Mouse (Mus musculus) cerebellum, adult 11-12 months (tissue): ENCODE measurements around the gene Supt7l.
"Not testable (repeated sequence)": the region's sequence is repeated elsewhere in the genome, so short reads cannot be mapped to it uniquely, and the experiment has no call there.

ENCODE experiments used
- DNase-seq: peaks from one replicate; pipeline ENCODE4 v3.0.0; 2022

The Supt7l gene

DNA sequence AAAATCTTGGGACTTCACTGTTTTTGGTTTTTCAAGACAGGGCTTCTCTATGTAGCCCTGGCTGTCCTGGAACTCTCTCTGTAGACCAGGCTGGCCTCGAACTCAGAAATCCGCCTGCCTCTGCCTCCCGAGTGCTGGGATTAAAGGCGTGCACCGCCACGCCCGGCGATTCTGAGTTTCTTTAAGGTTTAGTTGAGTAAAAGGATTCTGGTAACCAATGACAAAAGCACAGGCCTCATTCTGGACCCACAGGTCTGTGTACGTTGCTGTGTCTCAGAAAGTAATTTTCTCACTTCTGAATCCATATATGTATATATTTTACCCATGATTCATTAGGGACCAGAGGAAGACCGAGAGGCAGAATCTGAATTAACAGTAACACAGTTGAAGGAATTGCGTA lies at the start of gene Supt7l:
Gene Supt7l (minus strand): TSS at position 101 of the 400 bp plus-strand sequence.
- not testable (repeated sequence) for DNase-seq

DNA sequence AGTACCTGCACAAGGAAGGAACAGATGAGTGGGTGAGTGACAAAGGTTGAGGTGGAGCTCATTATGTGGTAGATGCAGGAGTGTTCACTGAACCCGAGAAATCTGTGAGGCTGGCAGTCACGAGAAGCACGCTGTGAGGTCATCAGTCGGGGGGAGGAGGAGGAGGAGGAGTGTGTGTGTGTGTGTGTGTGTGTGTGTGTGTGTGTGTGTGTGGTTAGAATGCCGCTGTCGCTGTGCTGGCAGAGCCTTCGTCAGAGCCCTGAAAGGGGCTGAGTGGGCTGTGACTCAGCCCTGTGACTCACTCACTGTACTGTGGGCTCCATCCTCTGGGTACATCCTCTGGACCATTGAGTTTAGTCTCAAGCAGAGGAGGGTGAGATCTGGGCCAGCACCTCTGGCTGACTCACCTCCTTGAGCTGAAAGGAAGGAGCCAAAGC lies 49.0 kb upstream of the Supt7l start:
- DNase-seq = no peak

DNA sequence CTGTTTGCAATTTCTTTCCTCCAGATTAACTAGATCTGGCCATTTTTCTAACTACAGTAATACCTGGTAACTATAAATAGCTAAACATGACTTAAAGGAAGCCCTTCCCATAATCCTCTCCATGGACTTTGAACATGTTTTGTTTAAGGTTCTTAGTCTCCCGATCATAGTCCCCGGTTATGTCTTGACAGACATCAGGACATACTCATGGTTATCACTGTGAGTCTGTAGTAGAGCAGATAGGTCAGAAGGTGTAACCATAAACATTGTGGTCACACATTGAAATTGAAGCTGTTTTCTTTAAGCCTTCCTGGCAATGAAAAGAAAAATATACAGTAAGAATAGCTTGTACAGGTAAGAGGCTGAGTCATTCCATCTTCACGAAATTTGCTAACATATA lies 46.1 kb upstream of the Supt7l start:
- DNase-seq = no peak

DNA sequence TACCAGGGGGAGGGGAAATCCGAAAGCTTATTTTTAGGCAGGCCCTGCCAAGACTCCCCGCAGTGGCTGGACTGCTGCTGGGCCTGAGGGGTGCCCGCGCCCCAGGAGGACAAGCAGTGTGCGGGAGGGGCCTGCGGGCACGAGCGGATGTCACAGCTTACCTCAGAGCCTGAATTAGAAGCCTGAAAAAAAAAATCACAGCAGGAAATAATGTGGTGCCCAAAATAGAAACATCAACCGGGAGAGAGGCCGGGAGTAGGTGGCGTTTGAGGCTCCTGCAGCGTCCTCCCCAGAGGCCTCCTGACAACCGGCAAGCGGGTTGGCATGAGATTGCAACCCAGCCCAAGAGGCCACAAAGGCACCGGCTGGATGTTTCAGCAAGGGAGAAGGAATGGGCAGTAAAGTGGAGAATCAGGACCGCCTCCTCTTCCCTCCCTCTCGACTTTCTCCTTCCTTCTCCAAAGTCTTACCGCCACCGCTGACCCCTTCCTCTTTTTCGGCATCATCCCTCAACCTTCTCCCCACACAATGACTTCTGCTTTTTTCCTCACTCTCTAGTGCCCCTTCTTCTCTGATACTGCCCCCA lies 43.5 kb upstream of the Supt7l start:
- peak; percentile 27 for DNase-seq

DNA sequence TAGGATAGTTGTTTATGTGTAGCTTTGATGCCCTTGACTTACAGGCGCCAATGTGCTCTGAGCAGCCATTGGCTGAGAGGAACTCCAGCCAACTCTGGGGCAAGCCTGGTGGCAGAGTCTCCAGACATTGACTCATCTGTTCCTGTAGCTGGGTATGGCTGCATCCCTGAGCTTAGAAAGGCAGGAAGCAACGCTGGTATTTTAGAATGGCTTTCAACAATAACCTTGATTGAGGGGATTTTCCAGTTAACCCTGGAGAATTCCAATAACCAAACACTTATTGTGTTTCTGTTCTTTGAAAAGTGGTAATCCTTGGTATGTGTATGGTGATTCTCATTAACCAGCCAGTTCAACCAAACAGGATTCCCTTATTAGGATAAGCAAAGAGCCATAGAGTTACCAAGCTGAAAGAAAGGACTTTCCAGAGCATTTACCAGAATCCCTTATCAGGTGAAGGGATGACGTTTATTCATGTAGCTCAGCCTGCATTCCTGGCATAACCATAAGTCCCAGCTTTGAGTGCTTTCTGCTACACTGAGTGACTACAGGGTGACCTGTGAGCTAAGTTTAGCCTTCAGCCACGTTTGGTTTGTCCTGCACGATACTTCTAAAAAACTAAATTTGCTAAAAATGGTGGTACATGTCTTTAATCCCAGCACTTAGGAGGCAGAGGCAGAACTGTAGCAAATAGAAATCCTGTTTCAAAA lies 40.5 kb upstream of the Supt7l start:
- no peak for DNase-seq

DNA sequence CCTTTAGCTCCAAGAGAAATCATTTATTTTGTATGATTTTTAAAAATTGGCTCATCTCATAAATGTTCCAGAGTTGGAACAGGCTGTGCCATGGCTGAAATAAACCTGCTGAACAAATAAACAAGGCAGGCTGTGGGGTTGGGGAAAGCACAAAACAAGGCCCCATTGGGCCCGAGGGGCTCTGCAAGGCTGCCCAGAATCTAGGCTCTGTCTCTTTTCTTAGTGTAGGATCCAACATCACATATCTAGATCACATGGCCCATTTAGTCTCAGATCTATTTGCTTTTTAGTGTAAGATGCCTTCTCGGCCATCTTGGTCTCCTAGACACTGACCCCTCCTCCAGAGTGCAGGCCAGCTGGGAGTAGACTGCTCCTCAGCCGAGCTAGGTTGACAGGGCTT lies 38.9 kb upstream of the Supt7l start:
- no peak for DNase-seq

DNA sequence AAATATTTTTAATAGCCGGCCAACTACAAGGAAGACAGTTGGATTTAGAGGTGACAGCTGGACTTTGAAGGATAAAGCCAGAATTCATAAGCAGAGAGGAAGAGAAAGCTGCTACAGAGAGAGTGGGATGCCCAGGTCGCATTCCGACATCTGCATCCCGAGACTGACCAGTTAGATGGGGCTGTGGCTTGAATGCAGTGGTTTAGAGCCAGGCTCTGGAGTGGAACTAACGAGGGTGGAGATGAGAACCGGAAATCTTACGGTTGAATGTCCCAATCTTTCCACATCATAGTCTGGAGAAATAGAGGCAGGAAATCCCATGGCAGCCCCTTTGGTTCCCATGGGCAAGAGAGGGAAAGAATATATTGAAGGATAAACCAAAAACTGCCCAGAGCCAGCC lies 38.4 kb upstream of the Supt7l start:
- DNase-seq = no peak

DNA sequence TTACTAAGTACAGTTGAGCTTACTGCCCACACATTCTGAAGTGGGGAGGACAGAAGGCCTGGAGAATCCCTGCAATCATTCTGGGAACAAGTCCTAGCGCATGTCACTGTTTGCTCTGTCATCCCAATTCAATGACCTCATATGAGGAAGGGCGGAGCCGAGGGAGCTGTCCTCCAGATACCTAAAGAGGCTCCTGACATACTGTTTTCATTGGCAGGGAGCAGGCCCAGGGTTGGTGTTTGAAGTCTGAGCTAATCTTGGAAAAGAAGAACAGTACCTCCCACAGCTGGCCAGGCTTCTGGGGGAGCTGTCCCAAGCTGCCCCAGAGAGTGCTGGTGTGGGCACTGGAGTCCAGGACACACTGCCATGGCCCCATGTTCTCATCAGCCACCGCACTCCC lies 37.4 kb upstream of the Supt7l start:
- no peak for DNase-seq

DNA sequence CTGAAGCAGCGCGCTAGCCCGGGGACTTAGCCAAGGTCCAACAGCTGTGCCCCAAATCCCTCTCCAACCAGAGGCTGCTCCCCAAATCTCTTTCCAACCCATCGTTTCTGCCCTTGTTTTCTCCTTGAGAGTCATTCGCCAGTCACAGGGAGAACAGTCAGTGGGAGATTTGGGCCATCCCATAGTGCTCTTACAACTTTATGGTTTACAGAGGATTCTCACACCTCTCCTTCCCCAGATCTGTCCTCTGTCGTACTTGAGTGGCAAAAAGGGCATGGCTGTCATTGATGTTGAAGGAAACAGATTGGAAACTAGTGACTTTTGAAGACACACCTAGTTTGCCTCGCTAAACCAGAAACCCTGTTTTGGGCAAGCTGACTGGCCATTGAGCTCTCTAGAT lies 36.3 kb upstream of the Supt7l start:
- DNase-seq = no peak

DNA sequence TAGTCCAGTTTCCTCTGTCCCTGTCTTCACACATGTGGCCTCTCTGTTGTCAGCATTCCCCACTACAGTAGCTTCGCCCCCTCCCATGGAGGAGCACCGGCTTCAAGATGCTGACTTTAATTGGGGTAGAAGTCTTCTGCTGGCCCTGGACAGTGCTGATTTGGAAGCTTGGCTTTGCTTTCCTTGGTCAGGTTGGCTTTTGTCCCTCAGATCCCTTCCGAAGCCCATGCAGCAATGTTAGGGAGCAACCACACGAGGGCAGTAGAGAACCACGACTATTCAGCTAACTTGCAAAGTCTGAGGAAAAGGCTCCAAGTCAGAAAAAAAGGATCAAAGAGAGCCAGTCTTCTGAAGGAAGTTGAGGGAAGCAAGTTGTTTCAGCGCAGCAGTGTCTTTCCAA lies 35.9 kb upstream of the Supt7l start:
- DNase-seq = peak; percentile 53

DNA sequence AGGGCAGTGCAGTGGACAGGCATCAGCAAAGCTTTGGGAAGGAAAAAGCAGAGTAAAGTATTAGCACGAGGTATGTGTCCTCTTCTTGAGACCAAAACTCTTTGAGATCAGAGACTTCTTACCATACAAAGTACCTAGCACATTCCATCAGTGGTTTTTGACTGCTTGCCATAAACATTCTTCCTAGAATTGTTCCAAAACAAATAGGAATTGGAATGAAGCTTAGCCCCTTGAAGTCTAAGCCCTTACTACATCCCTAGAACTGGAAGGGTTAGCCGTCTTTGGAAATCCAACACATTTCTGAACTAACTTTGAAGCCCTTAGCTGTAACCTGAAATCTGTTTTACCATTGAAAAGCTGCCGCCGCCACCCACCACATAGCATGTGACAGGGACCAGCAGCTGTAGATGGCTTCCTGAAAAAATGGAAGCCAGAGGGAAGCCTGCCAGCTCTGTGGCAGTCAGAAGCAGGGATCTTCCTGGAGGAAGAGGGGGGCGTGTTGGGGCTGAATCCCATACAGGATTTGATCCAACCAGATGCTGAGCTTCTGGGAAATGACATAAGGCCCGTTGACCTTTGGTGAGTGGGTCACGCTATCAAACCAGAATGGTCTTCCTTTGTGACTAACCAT lies 34.5 kb upstream of the Supt7l start:
- no peak for DNase-seq

DNA sequence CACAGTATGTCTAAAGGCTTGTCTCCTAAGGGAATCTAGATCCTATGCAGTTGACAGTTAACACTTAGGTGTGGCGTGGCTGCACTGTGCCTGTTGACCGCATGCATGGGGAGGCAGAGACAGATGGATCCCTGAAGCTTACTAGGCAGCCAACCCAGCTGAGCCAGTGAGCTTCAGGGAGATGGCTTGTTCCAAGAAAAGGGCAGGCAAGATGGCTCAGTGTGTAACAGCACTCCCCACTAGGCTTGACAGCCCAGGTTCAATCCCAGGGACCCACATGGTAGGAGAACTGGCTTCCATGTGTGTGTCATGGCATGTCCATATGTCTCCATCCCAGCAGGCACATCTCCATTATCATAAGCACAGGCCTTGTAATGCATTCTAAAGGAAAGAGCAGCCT lies 32.7 kb upstream of the Supt7l start:
- no peak for DNase-seq

DNA sequence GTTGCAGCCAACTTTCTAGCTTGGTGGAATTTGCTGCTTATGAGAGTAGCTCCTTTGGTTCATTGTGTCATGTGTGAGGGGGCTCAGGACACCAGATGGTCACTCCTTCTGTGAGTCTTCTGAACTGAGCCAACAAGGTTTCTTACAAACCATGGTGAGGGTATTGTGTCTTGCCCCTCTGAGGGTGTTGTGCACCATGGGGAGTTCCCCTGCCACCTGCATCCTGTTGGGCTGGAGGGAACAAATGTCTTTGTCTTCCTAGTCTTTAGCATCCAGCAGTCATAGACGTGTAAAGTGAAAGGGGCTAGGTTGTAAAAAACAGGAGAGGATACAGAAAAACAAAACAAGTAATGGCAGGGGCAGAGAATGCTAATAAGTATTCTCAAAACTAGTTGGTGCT lies 31.8 kb upstream of the Supt7l start:
- no peak for DNase-seq

DNA sequence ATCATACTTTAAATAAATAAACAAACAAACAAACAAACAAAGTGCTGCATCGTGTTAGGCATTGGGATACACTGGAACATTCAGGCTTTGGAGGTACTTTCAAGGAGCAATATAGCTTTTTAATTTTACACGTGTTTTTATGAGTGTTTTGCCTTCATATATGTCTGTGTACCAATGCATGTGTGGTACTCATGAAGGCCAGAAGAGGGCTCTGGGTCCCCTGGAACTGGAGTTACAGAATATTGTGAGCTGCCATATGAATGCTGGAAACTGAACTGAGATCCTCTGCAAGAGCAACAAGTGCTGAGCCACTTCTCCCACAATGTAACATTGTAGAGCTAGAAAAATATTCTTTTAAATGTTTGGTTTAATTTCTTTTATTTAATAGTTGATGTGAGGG lies 7.6 kb upstream of the Supt7l start:
- no peak for DNase-seq

DNA sequence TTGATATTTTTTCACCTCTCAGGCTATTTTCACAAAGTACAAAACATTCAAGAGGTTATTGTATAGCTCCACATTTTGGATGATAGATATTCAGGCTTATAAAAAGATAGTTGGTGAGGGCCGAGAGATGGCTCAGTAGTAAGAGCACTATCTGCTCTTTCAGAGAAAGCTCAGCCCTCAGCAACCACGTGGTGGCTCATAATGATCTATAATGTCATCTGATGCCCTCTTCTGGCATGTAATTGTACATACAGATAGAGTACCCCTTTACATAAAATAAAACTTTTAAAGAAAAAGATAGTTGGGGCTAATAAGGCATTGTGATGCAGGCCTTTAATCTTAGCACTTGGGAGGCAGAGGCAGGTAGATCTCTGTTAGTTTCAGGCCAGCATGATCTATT lies 953 bp upstream of the Supt7l start:
- DNase-seq = no peak

DNA sequence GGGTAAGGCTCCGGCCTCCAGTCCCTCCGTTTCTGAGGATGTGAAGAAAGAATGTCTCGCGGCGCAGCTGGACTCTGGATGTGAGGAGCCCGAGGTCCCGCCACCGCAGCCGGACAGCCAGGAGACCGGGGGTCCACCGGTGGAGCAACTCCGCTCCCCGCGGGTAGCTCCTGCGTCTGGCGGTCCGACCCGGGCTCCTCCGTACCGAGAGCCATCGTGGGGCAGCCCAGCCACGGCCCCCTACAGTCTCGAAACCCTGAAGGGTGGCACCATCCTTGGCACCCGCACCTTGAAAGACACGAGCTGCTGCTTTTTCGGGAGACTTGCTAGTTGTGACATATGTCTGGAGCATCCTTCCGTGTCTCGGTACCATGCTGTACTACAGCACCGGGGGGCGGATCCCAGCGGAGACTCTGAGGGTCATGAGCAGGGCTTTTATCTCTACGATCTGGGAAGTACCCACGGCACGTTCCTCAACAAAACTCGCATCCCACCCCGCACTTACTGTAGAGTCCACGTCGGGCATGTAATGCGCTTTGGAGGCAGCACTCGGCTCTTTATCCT lies 408 bp downstream of the Supt7l start:
- no peak for DNase-seq

DNA sequence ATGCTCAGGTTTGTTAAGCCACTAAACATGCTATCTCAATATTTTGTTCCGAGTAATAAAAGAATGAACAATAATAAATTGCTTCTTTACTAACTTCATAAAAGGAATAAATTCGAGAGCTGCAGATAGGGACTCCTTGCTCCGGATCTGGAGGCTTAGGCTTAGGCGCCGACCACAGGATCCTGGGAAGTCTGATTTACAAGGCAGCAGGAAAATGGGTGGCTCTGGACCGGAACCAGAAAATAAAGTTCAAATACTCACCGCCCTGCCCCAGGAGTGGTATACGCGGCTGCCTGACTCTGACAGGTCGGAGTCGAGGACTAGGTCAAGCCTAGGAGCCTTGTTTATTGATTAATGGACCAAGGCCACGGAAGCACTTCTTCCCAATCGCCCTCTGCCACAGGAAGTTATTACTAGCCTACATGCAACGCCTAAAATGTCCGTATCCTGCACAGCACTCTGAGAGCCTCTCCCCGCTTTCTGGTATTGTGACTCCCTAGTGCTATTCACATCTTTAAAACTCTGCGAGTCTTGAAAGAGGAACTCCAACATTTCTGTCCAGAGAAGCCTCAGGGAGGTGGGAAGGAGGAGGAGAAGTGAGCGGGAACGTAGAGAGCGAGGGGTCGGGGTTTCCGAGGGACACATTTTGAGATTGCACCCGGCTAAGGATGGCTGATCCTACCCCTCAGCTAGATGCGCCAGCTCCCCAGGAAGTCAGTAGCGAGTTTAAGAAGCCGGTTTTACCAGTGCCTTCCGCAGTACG lies 1.1 kb downstream of the Supt7l start, which contains the start of gene Slc4a1ap:
Gene Slc4a1ap (plus strand): TSS at position 642 of the 763 bp plus-strand sequence.
- peak; percentile 70 for DNase-seq

DNA sequence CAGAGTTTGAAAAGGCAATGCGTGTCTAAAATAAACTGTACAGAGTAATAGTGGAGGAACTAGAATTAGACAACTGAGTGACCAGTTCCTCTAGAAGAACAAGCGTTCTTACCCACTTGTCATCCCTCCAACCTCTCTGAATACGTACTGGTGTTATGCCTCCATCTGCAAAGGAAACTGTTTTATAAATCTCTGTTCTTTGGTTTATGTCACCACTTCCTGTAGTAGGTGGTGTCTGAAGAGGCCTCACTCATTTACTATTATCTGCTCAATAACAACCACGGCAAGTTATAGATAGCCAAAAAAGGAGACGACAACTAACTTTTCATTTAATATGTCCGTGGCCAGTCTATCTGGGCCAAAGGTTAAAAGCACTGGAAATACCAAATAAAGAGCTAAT lies 7.1 kb downstream of the Supt7l start:
- no peak for DNase-seq

DNA sequence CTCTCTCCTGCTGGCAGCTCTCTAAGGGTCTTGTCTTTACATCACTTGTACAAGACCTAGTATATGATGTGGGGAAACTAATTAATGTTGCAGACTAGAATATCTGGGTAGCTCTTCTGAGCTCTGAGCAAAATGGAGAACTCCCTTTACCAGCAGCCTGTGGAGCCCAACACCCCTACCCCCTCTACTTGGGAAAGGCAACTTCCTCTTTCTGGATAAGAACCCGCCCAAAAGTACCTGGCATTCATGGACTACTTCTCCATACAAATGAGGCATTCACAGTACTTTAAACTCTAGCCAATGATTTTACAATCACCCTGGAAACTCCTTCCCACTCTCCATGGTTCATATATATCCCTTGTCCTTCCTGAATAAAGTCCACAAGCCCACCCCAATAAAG lies 15.1 kb downstream of the Supt7l start:
- DNase-seq = no peak

DNA sequence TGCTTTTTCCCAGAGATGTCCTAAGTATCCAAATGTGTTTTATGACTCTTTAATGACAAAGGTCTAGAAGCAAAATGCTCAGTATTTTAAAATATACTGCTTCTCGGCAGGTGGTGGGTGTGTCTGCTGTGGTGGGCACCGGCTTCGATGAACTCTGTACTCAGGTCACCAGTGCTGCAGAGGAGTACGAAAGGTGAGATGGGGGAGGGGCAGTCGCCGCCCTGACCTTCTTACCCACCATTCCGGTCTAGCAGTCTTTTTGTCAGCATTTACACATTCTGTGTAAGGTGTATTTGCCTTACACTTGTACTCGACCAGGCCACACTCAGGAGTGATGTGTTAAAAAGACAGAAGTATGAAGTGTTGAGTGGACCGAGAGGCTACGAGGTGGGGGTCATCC lies 22.8 kb downstream of the Supt7l start:
- DNase-seq = no peak

DNA sequence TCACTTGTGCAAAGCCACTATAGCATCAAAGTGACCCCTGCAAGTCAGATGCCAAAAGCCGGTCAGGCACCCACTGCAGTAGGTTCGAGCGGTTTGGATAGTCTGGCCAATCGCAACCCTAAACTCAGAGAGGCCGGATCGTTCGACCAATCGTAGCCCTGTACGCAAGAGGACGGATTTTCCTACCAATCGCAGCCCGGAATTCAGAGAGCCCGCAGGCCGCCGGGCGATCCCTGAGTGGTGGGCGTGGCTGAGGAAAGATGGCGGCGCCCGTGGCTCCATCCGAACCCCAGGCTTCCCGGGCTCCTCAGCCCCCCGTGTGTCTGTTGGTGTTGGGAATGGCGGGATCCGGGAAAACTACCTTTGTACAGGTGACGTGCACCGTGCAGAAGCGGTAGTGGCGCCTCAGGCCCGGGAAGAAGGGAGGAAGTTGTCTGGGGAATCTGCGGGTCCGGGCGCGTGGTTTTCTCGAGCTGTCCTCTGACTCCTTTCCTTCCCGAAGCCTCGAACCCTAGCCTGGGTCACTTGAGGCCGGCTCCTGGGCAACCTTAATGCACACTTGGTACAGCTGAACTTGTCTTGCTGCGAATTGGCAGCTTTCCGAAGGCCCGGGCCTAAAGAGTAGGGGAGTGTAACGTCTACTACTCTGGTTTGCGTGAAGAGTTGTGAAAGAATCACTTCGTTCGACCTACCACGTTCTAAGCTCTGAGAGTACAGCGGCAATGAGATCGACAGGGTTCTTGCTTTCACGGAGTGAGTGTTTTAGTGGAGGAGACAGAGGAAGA lies 32.9 kb downstream of the Supt7l start, which contains the start of gene Gpn1:
Gene Gpn1 (plus strand): TSS at position 229 of the 785 bp plus-strand sequence.
- peak; percentile 89 for DNase-seq

DNA sequence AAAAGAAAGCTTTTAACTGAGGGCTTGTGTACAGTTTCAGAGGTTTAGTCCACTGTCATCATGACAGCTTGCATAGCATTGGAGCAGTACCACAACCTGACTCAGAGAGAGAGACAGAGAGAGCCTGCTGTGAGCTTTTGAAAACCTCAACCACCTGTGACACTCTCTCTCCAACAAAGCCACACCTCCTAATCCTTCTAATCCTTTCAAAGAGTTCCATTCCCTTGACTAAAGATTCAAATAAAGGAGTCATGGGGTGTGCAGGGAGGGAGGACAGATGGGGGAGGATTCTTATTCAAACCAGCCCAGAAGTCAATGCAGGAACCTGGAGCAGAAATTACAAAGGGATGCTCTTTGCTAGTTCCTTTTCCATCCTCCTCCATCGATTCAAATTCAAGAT lies 35.6 kb downstream of the Supt7l start:
- DNase-seq = no peak
